Mouse (Mus musculus): Measurements from ENCODE around the gene Trp63. TPM values are rescaled to one million over a fixed set of nuclear protein-coding genes. Genes with fewer than 3 reads are reported as not detected.
"Not testable (repeated sequence)": the region's sequence is repeated elsewhere in the genome, so short reads cannot be mapped to it uniquely, and the experiment has no call there.

Gene Trp63
- total RNA-seq (2021): 10 to 100 TPM; 10.6 to 11.2 TPM
- long read RNA-seq, experiment 1, full-length matches to known transcripts: 10 of 20 reads
- long read RNA-seq, experiment 1, partial matches to known transcripts: 2 of 20 reads
- long read RNA-seq, experiment 1, other reads (novel, unspliced or antisense): 8 of 20 reads
- long read RNA-seq, experiment 2, partial matches to known transcripts: 0 of 11 reads
- long read RNA-seq, experiment 2, other reads (novel, unspliced or antisense): 9 of 11 reads

DNA sequence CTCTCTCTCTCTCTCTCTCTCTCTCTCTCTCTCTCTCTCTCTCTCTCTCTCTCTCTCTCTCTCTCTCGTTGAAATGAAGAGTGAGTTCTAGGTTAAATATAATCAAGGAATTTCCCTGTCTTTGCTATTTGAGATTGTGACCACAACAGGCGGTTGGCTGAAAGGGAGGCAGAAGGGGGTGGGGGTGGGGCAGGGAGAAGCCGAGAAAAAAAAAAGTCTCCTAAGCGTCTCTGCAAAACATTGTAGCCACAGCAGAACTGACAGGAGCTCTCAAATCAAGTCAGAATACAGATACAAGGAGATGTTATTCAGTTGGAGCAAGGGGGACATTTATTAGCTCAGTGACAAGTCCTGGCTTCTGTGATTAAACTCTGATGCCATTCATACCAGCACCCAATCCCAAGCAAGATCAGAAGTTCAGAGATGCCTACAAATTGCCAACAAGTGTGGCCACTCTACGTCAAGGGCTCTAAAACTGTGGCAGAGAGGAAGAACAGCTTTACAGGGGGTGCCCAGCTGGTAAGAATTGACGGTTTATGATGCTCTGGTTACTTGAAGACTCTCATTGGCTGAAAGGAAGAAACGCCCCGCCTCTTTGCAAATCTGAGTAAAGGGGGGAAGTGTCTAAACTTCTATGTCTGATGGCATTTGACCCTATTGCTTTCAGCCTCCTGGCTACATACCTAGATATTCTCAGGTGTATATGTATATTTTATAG, at the start of gene Trp63:
Gene Trp63 (plus strand): TSS at position 233 of the 718 bp plus-strand sequence.
- DNase-seq (ENCODE audit: low spot score in 2 of 2): no peak

GRCm38 (mm10) chr16:25644716-25645115, 38.8 kb upstream of the Trp63 start:
- not testable (repeated sequence) for DNase-seq (ENCODE audit: low spot score in 2 of 2)

GRCm38 (mm10) chr16:25660510-25661235, 22.9 kb upstream of the Trp63 start:
- DNase-seq (ENCODE audit: low spot score in 2 of 2): no peak

- no peak for DNase-seq (ENCODE audit: low spot score in 2 of 2)
Measured at GRCm38 (mm10) chr16:25663116-25663515, 20.4 kb upstream of the Trp63 start.

GRCm38 (mm10) chr16:25673861-25674440, 9.6 kb upstream of the Trp63 start:
- no peak for DNase-seq (ENCODE audit: low spot score in 2 of 2)

- no peak for DNase-seq (ENCODE audit: low spot score in 2 of 2)
Measured at GRCm38 (mm10) chr16:25680369-25680768, 3.2 kb upstream of the Trp63 start.

- peak in 1 of 2 experiments; percentile 15 for DNase-seq (ENCODE audit: low spot score in 2 of 2)
Measured at GRCm38 (mm10) chr16:25682533-25682932, 1.0 kb upstream of the Trp63 start.

DNA sequence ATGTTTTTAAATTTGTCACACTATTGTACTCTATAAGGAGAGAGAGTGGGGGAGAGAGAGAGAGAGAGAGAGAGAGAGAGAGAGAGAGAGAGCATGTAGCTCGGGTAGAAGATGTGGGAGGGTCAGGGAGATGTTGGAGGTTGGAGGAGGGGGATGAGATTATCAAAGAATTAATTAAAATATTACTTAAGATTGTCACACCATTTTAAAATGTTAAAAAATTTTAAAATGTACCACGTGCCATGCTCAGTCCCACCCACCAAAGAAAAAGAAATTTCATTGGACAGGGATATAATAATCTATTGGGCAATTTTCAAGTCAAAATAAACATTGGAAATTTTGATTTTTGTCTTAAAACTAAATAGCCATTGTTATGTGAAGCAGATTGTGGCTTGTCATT, 1.0 kb downstream of the Trp63 start:
- DNase-seq (ENCODE audit: low spot score in 2 of 2): no peak

GRCm38 (mm10) chr16:25690612-25691011, 7.0 kb downstream of the Trp63 start:
- DNase-seq (ENCODE audit: low spot score in 2 of 2): no peak

DNA sequence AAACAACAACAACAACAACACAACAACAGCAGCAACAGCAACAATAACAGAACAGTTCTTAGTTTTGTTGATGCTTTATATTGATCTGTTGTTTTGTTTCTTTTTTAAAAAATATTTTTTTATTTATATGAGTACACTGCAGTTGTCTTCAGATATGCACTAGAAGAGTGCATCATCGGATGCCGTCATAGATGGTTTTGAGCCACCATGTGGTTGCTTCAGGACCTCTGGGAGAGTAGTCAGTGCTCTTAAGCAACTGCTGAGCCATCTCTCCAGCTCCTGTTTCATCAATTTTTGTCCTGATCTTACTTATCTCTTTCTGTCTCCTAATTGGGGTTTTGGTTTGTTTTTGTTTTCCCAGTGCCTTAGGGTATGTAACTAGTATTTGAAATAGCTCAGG, 17.7 kb downstream of the Trp63 start:
- no peak for DNase-seq (ENCODE audit: low spot score in 2 of 2)

DNA sequence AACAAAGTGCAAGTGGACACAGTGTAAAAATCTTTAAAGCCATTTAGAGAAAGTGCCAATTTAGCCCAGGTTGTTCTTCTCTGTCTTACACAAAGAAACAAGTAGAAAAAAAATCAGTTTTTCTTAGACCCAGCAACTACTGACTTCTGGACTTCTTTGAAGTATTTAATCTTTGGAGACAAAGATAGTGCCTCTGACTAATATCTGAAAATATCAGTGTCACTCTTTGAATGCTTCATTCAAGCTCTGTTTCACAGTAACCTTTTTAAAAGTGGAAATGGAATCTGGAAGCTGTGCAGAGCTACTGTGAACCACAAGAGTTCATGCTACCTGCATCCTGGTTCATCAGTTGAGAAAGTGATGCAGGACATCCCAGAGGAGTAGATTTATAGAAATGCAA, 22.7 kb downstream of the Trp63 start:
- DNase-seq (ENCODE audit: low spot score in 2 of 2): no peak

GRCm38 (mm10) chr16:25715790-25716189, 32.2 kb downstream of the Trp63 start:
- DNase-seq (ENCODE audit: low spot score in 2 of 2): no peak

DNA sequence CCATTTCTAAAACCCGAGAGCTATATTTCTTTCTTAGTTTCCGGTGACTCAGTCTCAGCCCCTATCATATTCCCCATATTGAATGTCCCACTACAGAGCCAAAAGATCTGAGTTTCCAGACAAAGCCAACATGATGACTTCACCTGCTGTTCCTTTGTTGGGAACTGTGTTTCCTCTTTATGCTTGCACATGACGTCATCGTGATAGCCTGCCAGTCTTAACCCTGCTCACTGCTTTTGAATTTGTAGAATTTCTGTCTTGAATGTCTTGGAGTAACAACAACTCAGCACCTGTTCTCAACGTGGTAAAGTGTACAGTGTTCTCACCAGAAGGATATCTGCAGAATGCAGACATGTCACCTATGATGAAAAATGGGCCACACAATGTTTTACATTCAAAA, 39.6 kb downstream of the Trp63 start:
- DNase-seq (ENCODE audit: low spot score in 2 of 2): no peak

- no peak for DNase-seq (ENCODE audit: low spot score in 2 of 2)
Measured at GRCm38 (mm10) chr16:25727001-25727400, 43.4 kb downstream of the Trp63 start.

DNA sequence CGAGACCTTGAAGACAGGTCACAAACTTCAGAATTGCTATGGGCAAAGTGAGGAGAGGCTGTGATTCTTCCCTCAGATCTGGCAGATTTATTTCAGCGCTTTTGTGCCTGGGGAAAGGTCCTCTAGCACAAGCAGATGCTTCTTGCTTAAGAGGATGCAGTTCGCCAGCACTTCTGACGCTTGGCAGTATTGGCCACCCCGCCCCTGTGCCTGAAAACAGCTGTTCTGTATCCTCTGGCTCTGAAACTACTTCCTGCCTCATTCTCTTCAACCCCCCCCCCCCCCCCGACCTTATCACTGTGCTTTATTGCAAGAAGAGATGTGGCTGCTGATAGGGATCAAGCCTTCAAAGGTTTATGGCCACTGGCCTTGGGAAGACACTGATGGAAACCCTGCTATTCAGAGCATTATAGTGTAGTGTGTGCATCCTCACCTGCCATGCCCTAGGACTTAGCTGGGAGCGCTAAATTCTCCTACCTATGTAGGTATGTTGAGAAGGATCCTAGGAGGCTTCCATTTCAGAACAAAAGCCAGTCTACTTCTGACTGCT, 44.5 kb downstream of the Trp63 start:
- DNase-seq (ENCODE audit: low spot score in 2 of 2): peak in 1 of 2 experiments; percentile 34

DNA sequence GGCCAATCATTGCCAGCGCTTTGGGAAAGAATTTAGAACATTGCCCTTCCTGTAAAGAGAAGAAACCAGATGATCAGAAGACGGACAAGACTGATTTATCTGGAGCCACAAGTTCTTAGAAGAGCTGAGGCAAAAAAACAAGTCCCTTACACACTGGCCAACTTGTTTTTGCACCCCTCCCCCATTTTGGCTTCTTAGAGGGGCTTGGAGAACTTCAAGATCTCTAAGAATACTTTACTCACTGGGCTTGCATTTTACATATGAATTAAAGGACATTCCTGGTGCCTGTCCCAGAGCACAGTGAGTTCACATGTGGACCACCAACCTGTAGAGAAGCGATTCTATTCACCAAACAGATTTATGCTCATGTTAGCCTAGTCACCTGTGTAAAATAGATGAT, 53.3 kb downstream of the Trp63 start:
- no peak for DNase-seq (ENCODE audit: low spot score in 2 of 2)

DNA sequence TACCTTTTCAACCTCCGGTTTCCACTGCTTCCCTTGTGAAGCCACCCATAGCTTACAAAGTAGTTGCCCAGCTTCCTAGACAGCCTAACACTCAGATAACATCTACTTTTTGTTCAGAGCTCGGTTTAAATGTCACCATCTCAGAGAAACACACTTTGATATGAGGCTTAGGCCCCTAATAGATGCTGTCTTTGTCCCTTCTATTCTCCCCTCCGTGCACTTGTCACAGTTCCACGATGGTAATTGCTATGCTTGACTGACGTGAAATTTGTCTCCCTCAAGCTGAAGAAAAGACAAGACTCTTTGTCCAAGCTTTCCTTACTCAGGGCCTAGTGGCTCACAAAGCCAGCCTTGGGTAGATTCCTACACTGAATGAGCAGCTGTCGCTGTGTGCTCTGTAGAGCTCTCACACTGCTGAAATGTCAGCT, 54.1 kb downstream of the Trp63 start:
- no peak for DNase-seq (ENCODE audit: low spot score in 2 of 2)

GRCm38 (mm10) chr16:25746807-25747206, 63.2 kb downstream of the Trp63 start:
- peak in 1 of 2 experiments; percentile 46 for DNase-seq (ENCODE audit: low spot score in 2 of 2)

DNA sequence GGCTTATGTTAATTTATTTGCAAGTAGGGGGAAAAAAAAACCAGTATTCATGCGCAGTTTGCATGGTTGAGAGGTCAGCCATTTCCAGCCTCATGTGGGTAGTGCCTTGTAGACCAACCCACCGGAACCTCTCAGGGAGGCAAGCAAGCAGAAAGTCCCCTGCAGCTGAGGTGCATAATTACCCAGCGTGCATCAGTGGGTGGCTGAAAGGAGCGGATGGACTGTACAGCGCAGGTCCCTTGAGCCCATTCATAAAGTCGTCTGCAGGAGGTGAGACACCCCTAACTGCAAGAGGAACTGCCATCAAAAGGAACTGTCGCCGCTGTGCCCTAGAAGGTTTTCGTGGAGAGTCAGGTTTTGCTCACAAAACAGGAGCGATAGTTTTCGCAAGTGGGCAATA, 68.3 kb downstream of the Trp63 start:
- DNase-seq (ENCODE audit: low spot score in 2 of 2): no peak

- no peak for DNase-seq (ENCODE audit: low spot score in 2 of 2)
Measured at GRCm38 (mm10) chr16:25758108-25758507, 74.5 kb downstream of the Trp63 start.

- no peak for DNase-seq (ENCODE audit: low spot score in 2 of 2)
Measured at GRCm38 (mm10) chr16:25765549-25765948, 82.0 kb downstream of the Trp63 start.
